Mouse (Mus musculus) neural tube, embryonic 12.5 days (tissue): ENCODE measurements around the gene Snx29. TPM values are rescaled to one million over a fixed set of nuclear protein-coding genes. Genes with fewer than 3 reads are reported as not detected.
"Not testable (repeated sequence)": the region's sequence is repeated elsewhere in the genome, so short reads cannot be mapped to it uniquely, and the experiment has no call there.

ENCODE experiments used
- ATAC-seq: fragments of 200-750 bp; cut with Nextera tagmentation; 2 replicates; pipeline ENCODE4 v1.8.0; 2017; ENCODE audit warnings: low read depth, mild to moderate bottlenecking, moderate TSS enrichment, moderate library complexity; ENCODE audit not compliant: low FRiP score
- H3K27ac ChIP-seq: fragments of 300-500 bp; sonication (generic); 2 replicates; pipeline ENCODE4 v1.5.1; 2016
- H3K27me3 ChIP-seq: fragments of 300-500 bp; sonication (generic); replicated peaks from 2 replicates; pipeline ENCODE4 v1.6.1; 2016; ENCODE audit warnings: mild to moderate bottlenecking
- H3K36me3 ChIP-seq: fragments of 300-500 bp; sonication (generic); 2 replicates; pipeline ENCODE4 v1.6.1; 2016; ENCODE audit warnings: mild to moderate bottlenecking
- H3K4me1 ChIP-seq: fragments of 300-500 bp; sonication (generic); 2 replicates; pipeline ENCODE4 v1.6.1; 2016
- H3K4me2 ChIP-seq: fragments of 300-500 bp; sonication (generic); replicated peaks from 2 replicates; pipeline ENCODE4 v1.6.1; 2016; ENCODE audit warnings: mild to moderate bottlenecking
- H3K4me3 ChIP-seq: fragments of 300-500 bp; sonication (generic); 2 replicates; pipeline ENCODE4 v1.5.1; 2016
- H3K9ac ChIP-seq: fragments of 300-500 bp; sonication (generic); 2 replicates; pipeline ENCODE4 v1.6.1; 2016; ENCODE audit warnings: mild to moderate bottlenecking
- H3K9me3 ChIP-seq: fragments of 300-500 bp; sonication (generic); 2 replicates; pipeline ENCODE4 v1.6.1; 2016; ENCODE audit warnings: mild to moderate bottlenecking
- WGBS: fragments of 180-500 bp; shearing (Covaris S2); methylation state at CpG from one replicate; pipeline ENCODE4 v1.1.7; 2016; 5-methylcytosine and 5-hydroxymethylcytosine counted together
- polyA plus RNA-seq: library from polyadenylated mRNA; unstranded; fragments of >200 nt; fragmentation: Nextera tagmentation; extraction: Ambion mirVana; gene quantifications from 2 replicates; pipeline ENCODE4 v1.2.1, GENCODE M21; 2016

Gene Snx29
- polyA plus RNA-seq, 1 experiment from 2014 or later: 18.1 TPM

- Histone ChIP-seq H3K27ac (no peak overlapping the region), H3K4me1 (no peaks in the 10 kb centered on the region), H3K4me2 (no peak overlapping the region), H3K9ac (no peak overlapping the region), H3K9me3 (no peaks in the 10 kb centered on the region), H3K36me3 (no peaks in the 10 kb centered on the region), H3K27me3 (no peaks in the 10 kb centered on the region), H3K4me3 (no peak overlapping the region)
- no peak for ATAC-seq
- 91% methylated on average over 6 of the region's 6 CpGs for WGBS
These were observed 116.7 kb downstream of the Snx29 start for GRCm38 (mm10) chr16:11439417-11439816.

GRCm38 (mm10) chr16:11441616-11442015 lies 118.9 kb downstream of the Snx29 start:
- Histone ChIP-seq H3K27me3 (no peaks in the 10 kb centered on the region), H3K4me1 (no peaks in the 10 kb centered on the region), H3K4me3 (no peak overlapping the region), H3K27ac (no peak overlapping the region), H3K4me2 (no peak overlapping the region), H3K9me3 (no peaks in the 10 kb centered on the region), H3K9ac (no peak overlapping the region), H3K36me3 (no peaks in the 10 kb centered on the region)
- WGBS: 86% methylated on average over 4 of the region's 4 CpGs
- ATAC-seq: no peak

DNA sequence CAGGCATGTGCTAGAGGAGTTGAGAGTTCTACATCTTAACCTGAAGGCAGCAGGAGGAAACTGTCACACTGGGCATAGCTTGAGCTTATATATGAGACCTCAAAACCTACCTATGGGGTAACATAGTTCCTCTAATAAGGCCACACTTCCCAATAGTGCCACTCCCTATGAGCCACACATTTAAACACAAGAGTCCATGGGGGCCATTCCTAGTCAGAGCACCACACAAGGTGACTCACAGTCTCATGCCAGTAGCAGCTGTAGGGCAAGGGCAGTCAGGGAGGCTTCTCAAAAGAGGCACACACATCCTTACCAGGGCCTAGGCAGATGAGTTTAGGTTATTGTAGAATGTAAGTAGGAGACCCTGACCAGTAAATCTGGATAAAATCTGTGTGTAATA lies 119.8 kb downstream of the Snx29 start:
- Histone ChIP-seq H3K27ac (no peak overlapping the region), H3K4me2 (no peak overlapping the region), H3K9ac (no peak overlapping the region), H3K36me3 (peaks cover 4% of the 10 kb centered on the region; the same call in 1 of the 2 replicates), H3K27me3 (no peaks in the 10 kb centered on the region), H3K9me3 (no peaks in the 10 kb centered on the region), H3K4me1 (no peaks in the 10 kb centered on the region), H3K4me3 (no peak overlapping the region)
- ATAC-seq: no peak

DNA sequence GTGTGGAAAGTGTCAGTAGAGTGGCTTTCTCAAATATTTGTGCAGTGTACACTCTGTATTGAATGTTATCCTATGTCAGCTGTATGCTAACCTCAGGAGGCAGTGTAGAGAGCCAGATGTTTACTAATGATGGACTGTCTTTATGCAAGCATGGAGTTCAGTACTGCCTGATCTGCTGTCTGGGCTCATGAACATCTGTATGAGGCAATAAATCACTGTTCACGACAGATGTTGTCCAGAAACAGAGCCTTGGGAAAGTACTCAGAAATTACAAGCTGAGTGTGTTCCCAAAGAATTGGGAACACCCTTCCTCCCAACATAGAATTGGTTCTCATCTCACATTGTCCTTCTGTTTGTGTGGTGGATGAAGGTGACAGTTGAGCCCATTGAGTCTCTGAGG lies 121.9 kb downstream of the Snx29 start:
- ATAC-seq: no peak
- H3K9me3 ChIP-seq: no peaks in the 10 kb centered on the region
- no peak overlapping the region for H3K4me2 ChIP-seq
- H3K9ac ChIP-seq: no peak overlapping the region
- peaks cover 9% of the 10 kb centered on the region for H3K36me3 ChIP-seq
- 68% methylated on average over 1 of the region's 1 CpGs for WGBS
- H3K27me3 ChIP-seq: no peaks in the 10 kb centered on the region
- no peak overlapping the region for H3K27ac ChIP-seq
- H3K4me3 ChIP-seq: no peak overlapping the region
- no peaks in the 10 kb centered on the region for H3K4me1 ChIP-seq

GRCm38 (mm10) chr16:11446977-11447376 lies 124.3 kb downstream of the Snx29 start:
- no peaks in the 10 kb centered on the region for H3K9me3 ChIP-seq
- H3K36me3 ChIP-seq: peaks cover 9% of the 10 kb centered on the region
- 92% methylated on average over 4 of the region's 4 CpGs for WGBS

DNA sequence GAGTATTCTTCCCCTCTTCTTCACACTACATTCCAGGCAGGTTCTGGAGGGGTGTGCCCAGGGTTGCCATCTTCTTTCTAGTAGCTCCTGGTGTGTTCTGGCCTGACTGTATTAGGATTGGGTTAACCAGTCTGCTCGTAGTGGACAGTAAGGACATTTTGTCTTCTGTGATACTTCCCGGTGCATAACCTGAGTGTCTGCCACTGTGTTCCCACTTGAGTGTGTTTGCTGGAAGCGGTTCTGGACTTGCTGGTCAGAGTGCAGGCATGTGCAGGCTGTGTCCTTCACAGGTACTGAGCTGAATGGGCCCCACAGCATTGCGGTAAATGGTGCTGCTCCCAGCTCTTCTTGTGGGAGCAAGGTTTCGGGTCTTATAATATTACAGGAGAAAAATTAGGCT lies 125.2 kb downstream of the Snx29 start:
- no peak for ATAC-seq
- no peak overlapping the region for H3K4me3 ChIP-seq
- no peaks in the 10 kb centered on the region for H3K4me1 ChIP-seq
- H3K9me3 ChIP-seq: no peaks in the 10 kb centered on the region
- no peaks in the 10 kb centered on the region for H3K27me3 ChIP-seq
- peaks cover 17% of the 10 kb centered on the region for H3K36me3 ChIP-seq
- H3K9ac ChIP-seq: no peak overlapping the region
- no peak overlapping the region for H3K27ac ChIP-seq
- 91% methylated on average over 5 of the region's 5 CpGs for WGBS
- H3K4me2 ChIP-seq: no peak overlapping the region

More at GRCm38 (mm10) chr16:11446977-11447376, 124.3 kb downstream of the Snx29 start:
- Histone ChIP-seq H3K4me2 (no peak overlapping the region), H3K9ac (no peak overlapping the region), H3K4me3 (no peak overlapping the region), H3K27ac (no peak overlapping the region), H3K27me3 (no peaks in the 10 kb centered on the region), H3K4me1 (no peaks in the 10 kb centered on the region)
- no peak for ATAC-seq

GRCm38 (mm10) chr16:11448696-11449095 lies 126.0 kb downstream of the Snx29 start:
- 93% methylated on average over 4 of the region's 4 CpGs for WGBS
- not testable (repeated sequence) for H3K9ac ChIP-seq, H3K27ac ChIP-seq, H3K9me3 ChIP-seq, H3K27me3 ChIP-seq, H3K4me2 ChIP-seq, ATAC-seq, H3K4me3 ChIP-seq, H3K4me1 ChIP-seq
- peaks cover 24% of the 10 kb centered on the region for H3K36me3 ChIP-seq

DNA sequence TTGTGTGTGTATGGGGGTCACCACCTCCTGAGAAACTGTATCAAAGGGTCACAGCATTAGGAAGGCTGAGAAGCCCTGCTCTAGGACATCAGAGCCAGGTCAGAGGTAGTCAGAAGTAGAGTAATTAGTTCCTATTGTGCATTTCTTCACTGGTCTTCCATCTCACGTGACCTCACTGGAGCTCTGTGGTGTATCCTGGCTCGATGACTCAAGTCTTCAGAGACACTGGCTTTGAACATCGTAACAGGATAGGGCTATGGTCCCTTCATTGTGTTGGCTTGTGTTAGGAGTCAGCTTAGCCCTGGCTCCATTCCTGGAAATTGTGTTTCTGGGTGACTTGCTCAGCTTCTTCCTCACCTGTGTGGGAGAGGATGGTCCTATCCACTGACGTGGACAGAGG lies 126.6 kb downstream of the Snx29 start:
- WGBS: 84% methylated on average over 4 of the region's 4 CpGs
- Histone ChIP-seq H3K9me3 (peaks cover 7% of the 10 kb centered on the region; the same call in 1 of the 2 replicates), H3K4me2 (no peak overlapping the region), H3K27me3 (no peaks in the 10 kb centered on the region), H3K36me3 (peaks cover 29% of the 10 kb centered on the region), H3K4me1 (no peaks in the 10 kb centered on the region), H3K4me3 (no peak overlapping the region), H3K27ac (no peak overlapping the region), H3K9ac (no peak overlapping the region)
- ATAC-seq: no peak

DNA sequence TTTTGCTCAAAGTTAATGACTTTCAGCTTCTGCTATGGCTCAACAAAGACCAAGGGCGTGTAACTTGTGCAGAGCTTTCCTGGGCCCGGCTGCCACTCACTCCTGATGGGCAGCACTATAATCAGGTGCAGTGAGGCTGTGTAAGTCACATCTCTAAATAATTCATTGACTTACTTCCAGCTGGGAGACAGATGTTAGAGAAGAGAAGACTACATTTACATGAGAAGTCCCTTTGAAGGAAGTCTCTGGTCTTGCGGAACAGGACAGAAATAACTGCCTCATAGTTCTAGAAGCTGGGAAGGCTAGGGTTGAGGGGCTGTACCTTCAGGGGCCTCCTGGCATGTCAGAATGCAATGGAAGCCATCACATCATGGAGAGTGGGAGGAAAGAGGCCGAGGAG lies 127.9 kb downstream of the Snx29 start:
- H3K27me3 ChIP-seq: no peaks in the 10 kb centered on the region
- 87% methylated on average over 4 of the region's 4 CpGs for WGBS
- peaks cover 29% of the 10 kb centered on the region for H3K36me3 ChIP-seq
- no peak overlapping the region for H3K9ac ChIP-seq
- no peaks in the 10 kb centered on the region for H3K4me1 ChIP-seq
- no peak overlapping the region for H3K27ac ChIP-seq
- no peak overlapping the region for H3K4me2 ChIP-seq
- peaks cover 7% of the 10 kb centered on the region; the same call in 1 of the 2 replicates for H3K9me3 ChIP-seq
- H3K4me3 ChIP-seq: no peak overlapping the region
- ATAC-seq: no peak

- no peak for ATAC-seq
- Histone ChIP-seq H3K27me3 (no peaks in the 10 kb centered on the region), H3K4me3 (no peak overlapping the region), H3K9ac (no peak overlapping the region), H3K27ac (no peak overlapping the region), H3K4me2 (no peak overlapping the region), H3K4me1 (no peaks in the 10 kb centered on the region), H3K36me3 (peaks cover 20% of the 10 kb centered on the region), H3K9me3 (peaks cover 7% of the 10 kb centered on the region; the same call in 1 of the 2 replicates)
- 96% methylated on average over 4 of the region's 4 CpGs for WGBS
These were observed 132.2 kb downstream of the Snx29 start for GRCm38 (mm10) chr16:11454871-11455270.

- no peaks in the 10 kb centered on the region for H3K4me1 ChIP-seq
- H3K4me2 ChIP-seq: no peak overlapping the region
- 90% methylated on average over 5 of the region's 5 CpGs for WGBS
- no peak overlapping the region for H3K4me3 ChIP-seq
- H3K27ac ChIP-seq: no peak overlapping the region
- no peak overlapping the region for H3K9ac ChIP-seq
- H3K36me3 ChIP-seq: peaks cover 20% of the 10 kb centered on the region
- no peak for ATAC-seq
- H3K9me3 ChIP-seq: peaks cover 7% of the 10 kb centered on the region; the same call in 1 of the 2 replicates
- H3K27me3 ChIP-seq: no peaks in the 10 kb centered on the region
These were observed 132.9 kb downstream of the Snx29 start for GRCm38 (mm10) chr16:11455545-11456140.

- H3K36me3 ChIP-seq: peaks cover 20% of the 10 kb centered on the region
- ATAC-seq: no peak
- H3K27me3 ChIP-seq: no peaks in the 10 kb centered on the region
- 85% methylated on average over 5 of the region's 5 CpGs for WGBS
- no peak overlapping the region for H3K4me3 ChIP-seq
- peaks cover 7% of the 10 kb centered on the region; the same call in 1 of the 2 replicates for H3K9me3 ChIP-seq
- H3K9ac ChIP-seq: no peak overlapping the region
- H3K27ac ChIP-seq: no peak overlapping the region
- H3K4me1 ChIP-seq: no peaks in the 10 kb centered on the region
- no peak overlapping the region for H3K4me2 ChIP-seq
These were observed 133.5 kb downstream of the Snx29 start for GRCm38 (mm10) chr16:11456141-11456645.

DNA sequence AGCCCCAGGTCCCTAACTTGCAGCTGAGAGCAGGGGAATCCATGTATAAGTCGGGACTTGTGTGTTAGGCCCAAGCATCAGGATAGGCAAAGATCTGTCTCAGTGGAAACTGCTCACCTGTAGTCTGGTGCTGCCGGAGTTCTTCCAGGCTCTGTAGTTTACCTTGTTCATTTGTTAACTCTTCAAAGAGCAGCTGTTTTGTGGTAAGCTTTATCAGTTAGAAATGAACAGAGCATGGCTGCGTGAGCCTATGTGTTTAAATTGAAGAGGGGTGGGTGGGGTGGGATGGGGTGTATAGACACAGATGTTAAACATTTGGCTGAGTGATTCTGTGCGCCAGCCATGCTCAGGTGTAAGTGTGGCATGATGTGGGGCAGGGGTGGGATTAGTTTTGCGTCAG lies 134.4 kb downstream of the Snx29 start:
- no peak for ATAC-seq
- peaks cover 7% of the 10 kb centered on the region; the same call in 1 of the 2 replicates for H3K9me3 ChIP-seq
- H3K36me3 ChIP-seq: peaks cover 20% of the 10 kb centered on the region
- H3K4me3 ChIP-seq: no peak overlapping the region
- 86% methylated on average over 5 of the region's 5 CpGs for WGBS
- no peaks in the 10 kb centered on the region for H3K27me3 ChIP-seq
- H3K27ac ChIP-seq: no peak overlapping the region
- no peaks in the 10 kb centered on the region for H3K4me1 ChIP-seq
- H3K4me2 ChIP-seq: no peak overlapping the region
- H3K9ac ChIP-seq: no peak overlapping the region
